Mouse (Mus musculus) intestine, postnatal 0 days (tissue): ENCODE results near the gene Antxr1. TPM values are rescaled to one million over a fixed set of nuclear protein-coding genes. Genes with fewer than 3 reads are reported as not detected.

Source experiments
- ATAC-seq: fragments of 200-750 bp; cut with Nextera tagmentation; 2 replicates; pipeline ENCODE4 v1.8.0; 2017; ENCODE audit warnings: mild to moderate bottlenecking, moderate TSS enrichment, moderate library complexity
- H3K27ac ChIP-seq: fragments of 300-500 bp; sonication (generic); 2 replicates; pipeline ENCODE4 v1.5.1; 2014; ENCODE audit warnings: mild to moderate bottlenecking, low read depth, low read length, moderate library complexity
- H3K27me3 ChIP-seq: fragments of 300-500 bp; sonication (generic); replicated peaks from 2 replicates; pipeline ENCODE4 v1.6.1; 2014; ENCODE audit warnings: low read length, mixed read lengths; ENCODE audit not compliant: control insufficient read depth, insufficient read depth
- H3K36me3 ChIP-seq: fragments of 300-500 bp; sonication (generic); 2 replicates; pipeline ENCODE4 v1.6.1; 2014; ENCODE audit warnings: mild to moderate bottlenecking, moderate library complexity; ENCODE audit not compliant: control insufficient read depth, insufficient read depth
- H3K4me1 ChIP-seq: fragments of 300-500 bp; sonication (generic); replicated peaks from 2 replicates; pipeline ENCODE4 v1.6.1; 2014; ENCODE audit warnings: antibody characterized with exemption, low read length, mixed read lengths; ENCODE audit not compliant: control insufficient read depth, insufficient read depth
- H3K4me2 ChIP-seq: fragments of 300-500 bp; sonication (generic); replicated peaks from 2 replicates; pipeline ENCODE4 v1.6.1; 2014; ENCODE audit warnings: low read depth, mild to moderate bottlenecking, moderate library complexity
- H3K4me3 ChIP-seq: fragments of 300-500 bp; sonication (generic); 2 replicates; pipeline ENCODE4 v1.5.1; 2014; ENCODE audit warnings: low read depth, low read length
- H3K9ac ChIP-seq: fragments of 300-500 bp; sonication (generic); 2 replicates; pipeline ENCODE4 v1.6.1; 2014; ENCODE audit warnings: mild to moderate bottlenecking, low read depth, low read length
- H3K9me3 ChIP-seq: fragments of 300-500 bp; sonication (generic); 2 replicates; pipeline ENCODE4 v1.6.1; 2016; ENCODE audit warnings: mixed run types; ENCODE audit not compliant: control insufficient read depth
- CTCF ChIP-seq: sonication (generic); IDR thresholded peaks from 2 replicates; pipeline ENCODE4 v1.5.1; 2016; ENCODE audit warnings: low read depth, mild to moderate bottlenecking, control low read depth, antibody characterized with exemption, moderate library complexity
- WGBS: fragments of 180-500 bp; shearing (Covaris S2); extraction: QIAGEN DNeasy Blood & Tissue Kit; methylation state at CpG from one replicate; pipeline ENCODE4 v1.1.7; 2014; 5-methylcytosine and 5-hydroxymethylcytosine counted together
- polyA plus RNA-seq: library from polyadenylated mRNA; unstranded; fragments of >200 nt; fragmentation: Nextera tagmentation; extraction: Ambion mirVana; gene quantifications from 2 replicates; pipeline ENCODE4 v1.2.1, GENCODE M21; 2015

The Antxr1 gene
- polyA plus RNA-seq, 1 experiment from 2014 or later: 4.9 TPM

GRCm38 (mm10) chr6:87133966-87134546 lies 201.6 kb downstream of the Antxr1 start:
- Histone ChIP-seq H3K27ac (no peak overlapping the region), H3K4me3 (no peak overlapping the region), H3K9me3 (no peaks in the 10 kb centered on the region), H3K27me3 (no peaks in the 10 kb centered on the region), H3K4me1 (no peaks in the 10 kb centered on the region), H3K4me2 (no peak overlapping the region), H3K36me3 (peaks cover 4% of the 10 kb centered on the region; the same call in 1 of the 2 replicates), H3K9ac (no peak overlapping the region)
- ATAC-seq: no peak
- TF ChIP-seq CTCF: no peak
- WGBS: 79% methylated on average over 12 of the region's 12 CpGs

DNA sequence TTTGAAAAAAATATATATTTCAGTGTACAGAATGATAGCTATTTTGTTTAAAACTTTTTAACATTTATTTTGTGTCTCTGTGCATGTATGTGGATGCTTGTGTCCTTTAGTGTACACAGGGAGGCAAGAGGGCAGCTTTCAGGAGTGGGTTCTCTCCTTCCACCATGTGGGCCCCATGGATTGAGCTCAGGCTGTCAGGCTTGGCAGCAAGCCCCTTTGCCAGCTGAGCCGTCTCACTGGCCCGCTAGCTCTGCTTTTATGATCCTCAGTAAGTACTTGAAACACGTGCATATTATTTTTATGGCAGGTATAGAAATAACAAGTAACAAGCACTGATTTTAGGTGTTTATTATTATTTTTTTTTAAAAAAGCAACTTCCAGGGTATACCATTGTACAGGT lies 202.1 kb downstream of the Antxr1 start:
- Histone ChIP-seq H3K4me2 (no peak overlapping the region), H3K27me3 (no peaks in the 10 kb centered on the region), H3K27ac (no peak overlapping the region), H3K36me3 (peaks cover 4% of the 10 kb centered on the region; the same call in 1 of the 2 replicates), H3K9ac (no peak overlapping the region), H3K4me3 (no peak overlapping the region), H3K9me3 (no peaks in the 10 kb centered on the region), H3K4me1 (no peaks in the 10 kb centered on the region)
- 72% methylated on average over 3 of the region's 3 CpGs for WGBS
- TF ChIP-seq CTCF: no peak
- no peak for ATAC-seq

GRCm38 (mm10) chr6:87131078-87131477 lies 204.5 kb downstream of the Antxr1 start:
- no peak overlapping the region for H3K27ac ChIP-seq
- H3K4me1 ChIP-seq: peaks cover 6% of the 10 kb centered on the region; the same call in 1 of the 2 replicates
- WGBS: 59% methylated on average over 1 of the region's 1 CpGs
- TF ChIP-seq CTCF: peak; percentile 20; the same call in 1 of the 2 replicates
- ATAC-seq: no peak
- H3K27me3 ChIP-seq: no peaks in the 10 kb centered on the region
- H3K4me2 ChIP-seq: no peak overlapping the region
- no peak overlapping the region for H3K9ac ChIP-seq
- no peaks in the 10 kb centered on the region for H3K9me3 ChIP-seq
- no peak overlapping the region for H3K4me3 ChIP-seq
- no peaks in the 10 kb centered on the region for H3K36me3 ChIP-seq

- no peak for ATAC-seq
- WGBS: 97% methylated on average over 7 of the region's 7 CpGs
- no peaks in the 10 kb centered on the region for H3K36me3 ChIP-seq
- H3K4me1 ChIP-seq: peaks cover 6% of the 10 kb centered on the region; the same call in 1 of the 2 replicates
- H3K9ac ChIP-seq: no peak overlapping the region
- H3K9me3 ChIP-seq: no peaks in the 10 kb centered on the region
- no peak overlapping the region for H3K4me2 ChIP-seq
- H3K27me3 ChIP-seq: no peaks in the 10 kb centered on the region
- H3K4me3 ChIP-seq: no peak overlapping the region
- TF ChIP-seq CTCF: no peak
- H3K27ac ChIP-seq: no peak overlapping the region
Measured at GRCm38 (mm10) chr6:87130628-87131027, 205.0 kb downstream of the Antxr1 start.

DNA sequence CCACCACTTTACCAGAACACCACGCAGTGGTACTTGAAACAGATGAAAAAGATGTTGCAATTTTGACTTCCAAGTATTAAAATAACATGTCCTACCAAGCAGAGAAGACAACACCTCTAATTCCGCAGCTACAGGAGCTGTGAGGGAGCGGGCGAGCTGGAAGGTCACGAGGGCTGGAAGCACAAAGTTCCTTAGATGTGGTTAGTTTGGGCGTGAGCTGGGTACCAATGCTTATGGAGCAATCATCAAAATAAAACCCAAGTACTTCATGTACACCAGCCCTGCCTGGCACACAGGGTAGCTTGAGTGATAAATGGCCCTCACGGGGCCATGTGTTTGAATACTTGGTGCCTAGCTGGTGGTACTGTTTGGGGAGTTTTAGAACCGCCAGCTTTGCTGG lies 205.8 kb downstream of the Antxr1 start:
- Histone ChIP-seq H3K9me3 (no peaks in the 10 kb centered on the region), H3K36me3 (no peaks in the 10 kb centered on the region), H3K9ac (no peak overlapping the region), H3K4me1 (peaks cover 6% of the 10 kb centered on the region; the same call in 1 of the 2 replicates), H3K27me3 (no peaks in the 10 kb centered on the region), H3K27ac (no peak overlapping the region), H3K4me2 (no peak overlapping the region), H3K4me3 (no peak overlapping the region)
- ATAC-seq: no peak
- 88% methylated on average over 8 of the region's 8 CpGs for WGBS
- TF ChIP-seq CTCF: no peak

GRCm38 (mm10) chr6:87127049-87127753 lies 208.4 kb downstream of the Antxr1 start:
- Histone ChIP-seq H3K4me3 (no peak overlapping the region), H3K27me3 (no peaks in the 10 kb centered on the region), H3K4me1 (peaks cover 6% of the 10 kb centered on the region; the same call in 1 of the 2 replicates), H3K4me2 (no peak overlapping the region), H3K9me3 (no peaks in the 10 kb centered on the region), H3K36me3 (no peaks in the 10 kb centered on the region), H3K27ac (peak overlapping the region; percentile 50), H3K9ac (no peak overlapping the region)
- ATAC-seq: peak; percentile 65; the same call in 1 of the 2 replicates
- no peak for TF ChIP-seq CTCF
- WGBS: 30% methylated on average over 8 of the region's 8 CpGs
